Mouse (Mus musculus): ENCODE measurements around the gene Hist1h2be.
"Not testable (repeated sequence)": the region's sequence is repeated elsewhere in the genome, so short reads cannot be mapped to it uniquely, and the experiment has no call there.

The Hist1h2be gene

DNA sequence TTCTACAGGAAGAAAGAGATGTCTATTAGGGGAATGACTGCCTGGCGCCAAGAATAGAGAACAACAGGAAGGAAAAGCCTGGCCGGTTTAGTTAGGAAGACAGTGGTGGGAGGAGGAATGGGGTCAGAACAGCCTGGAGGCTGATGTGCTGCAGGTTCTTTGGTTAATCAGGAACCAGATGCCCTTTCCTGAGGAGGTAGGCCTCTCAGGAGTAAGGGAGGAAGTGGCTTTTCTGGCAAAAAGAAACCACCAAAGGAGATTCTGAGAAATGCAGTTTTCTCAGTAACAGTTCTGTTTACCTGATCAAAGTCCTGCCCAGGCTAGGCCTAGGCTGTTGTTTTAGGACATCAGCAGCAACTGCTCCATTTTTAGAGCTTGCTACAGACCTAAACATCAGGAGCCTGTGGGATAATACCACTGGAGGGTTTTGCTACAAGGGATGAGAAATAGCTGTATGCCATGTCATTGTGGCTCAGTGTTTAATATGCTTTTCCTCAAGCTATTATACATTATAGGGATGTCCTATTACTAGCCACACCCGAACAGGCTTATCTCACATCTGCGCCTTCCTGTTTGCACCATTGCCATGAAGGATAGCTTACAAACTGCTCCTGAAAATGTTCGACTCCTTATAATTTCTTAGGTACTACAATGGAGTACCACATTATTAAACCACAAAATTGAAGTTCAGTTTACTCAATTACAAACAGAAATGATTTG, 27.7 kb downstream of the Hist1h2be start:
- intact Hi-C loops (cut with DNase I): loop anchor here (10.0 kb wide), 1 partner anchor 168 kb away; the partner anchor contains the start of gene Abt1

DNA sequence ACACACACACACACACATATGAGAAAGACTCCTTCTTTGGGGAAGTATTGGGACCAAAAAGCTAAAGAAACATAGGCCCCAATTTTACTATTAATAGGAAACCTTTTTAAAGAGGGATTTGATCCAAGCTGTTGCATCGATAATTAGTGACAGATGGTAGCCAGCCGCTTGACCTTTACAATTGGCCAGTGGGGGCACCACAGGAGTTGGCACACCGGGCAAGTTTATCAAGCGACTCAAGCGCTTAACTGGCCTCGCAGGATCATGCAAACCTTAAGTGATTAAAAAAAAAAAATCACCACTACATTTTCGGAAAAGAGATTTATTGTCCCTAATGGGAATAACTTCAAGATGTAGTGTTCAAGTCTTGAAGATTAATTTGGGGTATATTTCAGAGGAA, 28.3 kb downstream of the Hist1h2be start:
- intact Hi-C loops (cut with DNase I): loop anchor here (10.0 kb wide), 1 partner anchor 168 kb away; the partner anchor contains the start of gene Abt1

DNA sequence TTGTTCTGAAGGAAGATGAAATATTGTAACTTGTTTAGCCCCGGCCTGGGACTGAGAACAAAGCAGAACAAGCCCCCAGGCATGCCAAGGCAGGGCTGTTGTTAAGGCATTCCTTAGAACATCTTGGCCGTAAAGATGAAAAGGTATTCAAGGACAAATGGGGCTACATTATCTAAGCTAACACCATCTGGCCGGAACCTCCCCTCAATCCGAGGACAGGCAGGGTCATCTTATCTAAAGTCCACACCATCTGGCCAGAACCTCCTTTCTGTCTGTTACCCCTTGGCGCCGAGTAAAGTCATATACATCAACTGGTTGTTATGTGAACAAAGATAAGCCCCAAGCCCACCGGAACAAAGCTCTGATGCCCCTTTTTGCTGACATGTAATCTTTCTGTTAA, 29.0 kb downstream of the Hist1h2be start:
- intact Hi-C loops (cut with DNase I): loop anchor here (10.0 kb wide), 1 partner anchor 167 kb away; the partner anchor contains the start of gene Abt1

DNA sequence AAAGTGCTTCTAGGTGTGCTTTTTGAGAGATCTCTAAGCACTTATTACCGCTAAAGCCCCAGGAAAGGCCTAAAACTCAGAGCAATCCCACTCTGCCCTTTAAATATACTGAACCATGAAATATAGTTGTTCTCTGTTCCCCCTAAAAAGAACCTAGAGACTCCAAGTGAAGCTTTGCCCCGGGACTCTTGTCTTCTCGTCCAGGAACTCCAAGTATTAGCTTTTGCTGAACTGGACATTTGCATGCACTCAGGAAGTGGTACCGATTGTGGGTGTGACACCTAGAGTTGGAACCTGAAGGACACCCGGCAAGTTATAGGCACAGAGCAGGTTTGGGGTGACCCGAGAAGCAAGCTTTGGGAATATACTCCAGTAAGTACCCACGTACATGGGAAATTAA, 29.7 kb downstream of the Hist1h2be start:
- intact Hi-C loops (cut with DNase I): loop anchor here (10.0 kb wide), 1 partner anchor 166 kb away; the partner anchor contains the start of gene Abt1

DNA sequence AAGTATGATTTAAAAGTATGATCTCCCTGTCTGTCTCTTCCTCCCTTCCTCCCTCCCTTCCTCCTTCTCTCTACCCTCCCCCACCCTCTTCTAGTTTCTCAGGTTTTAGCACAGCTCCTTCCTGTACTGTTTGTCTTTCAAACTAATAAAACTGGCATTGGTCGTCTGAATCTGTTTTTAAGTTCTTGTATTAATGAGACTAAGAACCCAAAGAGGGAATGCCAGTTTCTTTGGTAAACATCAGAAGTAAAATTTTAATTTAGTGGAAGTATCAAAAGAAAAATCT, 34.0 kb downstream of the Hist1h2be start:
- intact Hi-C loops (cut with DNase I): no loop called here

DNA sequence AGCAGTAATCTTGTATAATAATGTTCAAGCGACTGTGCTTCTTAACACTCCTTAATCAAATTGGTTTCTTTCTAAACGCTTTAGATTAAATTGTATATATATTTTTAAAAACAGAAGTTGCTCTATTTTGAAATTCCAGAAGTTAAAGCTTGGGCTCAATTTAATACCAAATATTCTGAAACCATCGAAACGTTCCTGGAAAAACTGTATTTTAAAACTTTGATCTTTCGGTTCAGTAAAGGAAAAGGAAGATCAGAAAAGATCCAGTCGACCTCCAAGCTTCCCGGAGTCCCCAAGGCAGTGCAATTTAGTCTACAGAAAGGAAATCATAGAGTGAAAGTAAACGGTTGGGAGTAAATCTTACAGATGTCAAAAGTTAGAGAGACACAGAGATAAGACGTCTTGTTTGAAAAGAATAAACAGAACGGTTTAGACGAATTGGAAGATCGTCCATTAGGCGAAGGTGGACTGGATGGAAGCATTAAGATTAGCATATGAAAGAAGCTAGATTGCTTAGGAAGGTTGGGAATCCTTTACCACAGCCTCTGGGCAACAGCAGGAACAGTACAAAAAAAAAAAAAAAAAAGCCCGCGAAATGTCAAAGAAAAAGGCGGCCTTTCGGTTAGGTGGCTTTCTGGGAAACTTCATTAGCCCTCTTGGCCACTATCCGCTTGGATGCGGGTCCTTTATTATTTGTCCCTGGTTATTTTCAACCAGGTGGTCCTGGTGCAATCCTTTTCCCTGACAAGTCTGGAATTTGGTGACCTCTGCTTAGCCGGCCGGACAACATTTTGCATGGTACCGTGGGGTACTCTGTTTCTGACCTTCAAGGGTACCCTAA, 34.6 kb downstream of the Hist1h2be start:
- intact Hi-C loops (cut with DNase I): no loop called here

DNA sequence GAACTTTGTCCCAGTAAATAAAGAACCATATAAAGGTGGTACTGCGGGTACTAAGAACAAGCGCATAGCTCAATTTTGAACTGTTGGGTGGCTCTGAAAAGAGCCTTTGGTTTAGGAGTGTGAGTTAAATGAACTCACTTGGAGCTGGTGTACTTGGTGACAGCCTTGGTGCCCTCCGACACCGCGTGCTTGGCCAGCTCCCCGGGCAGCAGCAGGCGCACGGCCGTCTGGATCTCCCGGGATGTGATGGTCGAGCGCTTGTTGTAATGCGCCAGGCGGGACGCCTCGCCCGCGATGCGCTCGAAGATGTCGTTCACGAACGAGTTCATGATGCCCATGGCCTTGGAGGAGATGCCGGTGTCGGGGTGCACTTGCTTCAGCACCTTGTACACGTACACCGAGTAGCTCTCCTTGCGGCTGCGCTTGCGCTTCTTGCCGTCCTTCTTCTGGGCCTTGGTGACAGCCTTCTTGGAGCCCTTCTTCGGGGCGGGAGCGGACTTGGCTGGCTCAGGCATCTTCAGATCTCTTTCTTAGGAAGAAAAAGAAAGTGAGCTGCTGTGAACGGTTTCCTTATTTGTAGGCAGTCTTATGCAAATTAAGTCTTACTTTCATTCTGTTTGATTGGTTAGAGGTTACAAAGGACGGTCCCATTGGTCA, 35.4 kb downstream of the Hist1h2be start:
- intact Hi-C loops (cut with DNase I): not testable (repeated sequence)

DNA sequence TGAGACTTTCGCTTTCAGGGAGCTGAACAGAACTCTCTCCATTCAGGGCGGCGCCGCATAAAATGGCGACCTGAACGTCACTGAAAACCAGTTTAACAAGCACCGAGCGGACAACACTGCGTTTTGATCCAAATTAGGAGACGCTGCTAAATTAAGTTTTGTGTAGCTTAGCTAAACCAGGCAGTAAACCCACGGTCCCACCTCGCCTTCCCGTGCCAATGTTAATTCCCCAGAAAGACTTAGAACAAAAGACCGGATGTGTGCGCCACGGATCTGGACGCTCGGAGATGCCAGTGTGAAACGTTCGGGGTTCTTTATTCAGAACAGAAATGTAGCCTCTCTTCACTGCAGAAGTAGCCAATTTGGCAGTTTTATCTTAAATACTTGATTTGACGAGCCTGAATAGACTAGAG, 35.9 kb downstream of the Hist1h2be start:
- intact Hi-C loops (cut with DNase I): no loop called here

DNA sequence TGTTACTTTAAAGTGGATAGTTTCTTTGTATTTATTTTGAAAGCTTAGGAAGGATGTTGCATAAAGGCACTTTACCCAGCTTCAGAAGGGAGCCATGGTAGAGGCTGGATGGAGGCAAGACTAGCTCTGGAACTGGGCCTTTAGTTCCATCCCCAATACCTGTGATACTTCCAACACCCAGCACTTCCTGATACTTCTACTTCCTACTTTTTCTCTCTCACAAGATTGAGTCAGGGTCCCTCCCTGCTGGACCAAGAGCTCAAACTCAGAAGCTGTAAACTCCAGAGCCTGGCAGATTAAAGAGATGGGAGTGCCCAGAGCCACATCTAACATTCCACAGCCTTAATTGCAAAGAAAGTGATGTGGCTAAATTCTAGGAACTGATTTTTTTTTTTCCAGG, 36.6 kb downstream of the Hist1h2be start:
- intact Hi-C loops (cut with DNase I): loop anchor here (5.0 kb wide), 2 partner anchors 33 to 178 kb away; partner anchors contain the start of genes Hist1h1a, Hist1h3a and Hist1h4a

DNA sequence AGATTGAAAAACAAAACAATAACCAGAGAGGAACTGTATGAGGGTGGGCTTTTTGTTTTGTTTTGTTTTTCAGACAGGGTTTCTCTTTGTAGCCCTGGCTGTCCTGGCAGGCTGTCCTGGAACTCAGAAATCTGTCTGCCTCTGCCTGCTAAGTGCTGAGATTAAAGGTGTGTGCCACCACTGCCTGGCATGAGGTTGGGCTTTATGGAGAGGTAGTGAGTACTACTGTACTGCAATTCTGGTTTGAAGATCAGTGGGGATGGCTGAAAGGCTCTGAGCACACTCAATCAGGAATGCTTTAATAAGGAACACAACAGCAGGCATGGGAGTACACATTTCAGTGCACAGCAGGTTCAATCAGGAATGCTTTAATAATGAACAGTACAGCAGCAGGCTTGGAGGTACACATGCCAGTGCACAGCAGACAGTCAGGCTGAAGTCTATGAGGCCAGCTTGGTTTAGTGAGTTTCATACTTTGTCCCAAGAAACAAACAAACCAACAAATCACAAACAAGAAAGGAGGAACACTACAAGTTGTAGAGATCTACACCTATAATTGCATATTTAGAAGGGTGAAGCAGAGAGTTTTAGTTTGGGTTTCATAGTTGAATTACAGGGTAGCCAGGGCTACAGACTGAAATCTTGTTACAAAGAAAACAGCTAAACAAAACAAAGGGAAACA, 37.4 kb downstream of the Hist1h2be start:
- intact Hi-C loops (cut with DNase I): loop anchor here (5.0 kb wide), 2 partner anchors 34 to 179 kb away; partner anchors contain the start of genes Hist1h1a, Hist1h3a and Hist1h4a

DNA sequence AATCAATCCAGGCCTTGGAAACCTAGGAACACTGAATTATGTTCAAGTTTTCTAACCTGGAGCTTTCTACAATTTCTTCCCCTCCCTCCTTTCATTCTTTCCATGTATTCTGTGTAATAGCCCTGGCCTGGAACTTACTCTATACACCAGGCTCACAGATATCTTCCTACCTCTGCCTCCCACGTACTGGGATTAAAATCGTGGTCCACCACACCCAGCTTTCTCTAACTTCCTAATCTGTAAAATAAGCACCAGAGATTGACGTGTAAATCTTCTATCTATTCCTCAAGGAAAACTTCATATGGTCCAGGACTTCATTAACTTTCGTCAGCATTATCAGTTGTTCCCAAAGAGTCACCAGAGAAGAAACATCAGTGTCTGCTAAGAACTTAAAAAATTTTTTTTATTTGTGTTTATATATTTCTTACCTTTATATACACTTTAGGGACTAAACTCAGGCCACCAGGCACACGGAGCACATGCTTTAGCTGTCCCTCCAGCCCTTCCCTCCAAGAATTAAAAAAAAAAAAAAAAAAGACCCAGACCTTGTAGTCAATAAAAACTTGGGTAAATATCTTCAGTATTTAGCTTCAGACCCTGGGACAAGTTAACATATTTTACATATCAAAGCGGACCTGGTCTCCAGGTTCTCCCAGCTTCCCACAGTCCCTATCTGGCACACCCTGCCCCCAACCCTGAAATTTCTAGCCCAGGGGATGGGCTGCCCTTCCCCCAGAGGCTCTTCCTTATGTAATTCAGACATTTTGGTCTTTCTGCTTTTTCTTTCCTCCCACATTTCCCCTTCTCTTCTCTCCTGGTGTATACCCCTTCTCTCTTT, 38.5 kb downstream of the Hist1h2be start:
- intact Hi-C loops (cut with DNase I): loop anchor here (5.0 kb wide), 2 partner anchors 35 to 180 kb away; partner anchors contain the start of genes Hist1h1a, Hist1h3a and Hist1h4a

DNA sequence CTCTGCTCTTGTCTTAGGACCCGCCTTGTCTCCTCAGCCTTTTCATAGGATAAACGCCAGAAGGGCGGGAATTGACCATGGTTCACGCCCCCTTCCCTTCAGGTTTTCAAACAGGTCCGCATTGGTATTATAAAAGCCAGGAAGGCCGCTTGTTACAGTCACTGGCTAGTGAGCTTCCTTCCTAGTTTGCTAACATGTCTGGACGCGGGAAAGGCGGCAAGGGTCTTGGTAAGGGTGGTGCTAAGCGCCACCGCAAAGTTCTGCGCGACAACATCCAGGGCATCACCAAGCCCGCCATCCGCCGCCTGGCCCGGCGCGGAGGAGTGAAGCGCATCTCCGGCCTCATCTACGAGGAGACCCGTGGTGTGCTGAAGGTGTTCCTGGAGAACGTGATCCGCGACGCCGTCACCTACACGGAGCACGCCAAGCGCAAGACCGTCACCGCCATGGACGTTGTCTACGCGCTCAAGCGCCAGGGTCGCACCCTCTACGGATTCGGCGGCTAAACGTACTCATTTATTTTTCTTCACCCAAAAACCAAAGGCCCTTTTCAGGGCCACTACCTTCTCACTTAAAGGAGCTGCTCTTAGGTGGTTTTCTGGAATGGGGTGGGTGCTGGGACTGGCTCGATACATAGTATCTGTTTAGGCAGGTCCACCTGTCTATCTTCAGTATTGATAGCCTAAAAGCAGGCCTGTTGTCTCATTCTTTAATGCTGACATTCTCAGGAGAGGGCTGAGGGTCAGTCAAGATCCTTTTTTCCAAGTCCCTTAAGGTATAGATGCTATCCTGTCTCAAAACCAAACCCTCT, 39.3 kb downstream of the Hist1h2be start, which contains the start of gene Hist1h4d:
TSS of gene Hist1h4d (plus strand) at position 191 of the 811 bp plus-strand sequence.
- intact Hi-C loops (cut with DNase I): loop anchor here (5.0 kb wide), 2 partner anchors 36 to 181 kb away; partner anchors contain the start of genes Hist1h1a, Hist1h3a and Hist1h4a

DNA sequence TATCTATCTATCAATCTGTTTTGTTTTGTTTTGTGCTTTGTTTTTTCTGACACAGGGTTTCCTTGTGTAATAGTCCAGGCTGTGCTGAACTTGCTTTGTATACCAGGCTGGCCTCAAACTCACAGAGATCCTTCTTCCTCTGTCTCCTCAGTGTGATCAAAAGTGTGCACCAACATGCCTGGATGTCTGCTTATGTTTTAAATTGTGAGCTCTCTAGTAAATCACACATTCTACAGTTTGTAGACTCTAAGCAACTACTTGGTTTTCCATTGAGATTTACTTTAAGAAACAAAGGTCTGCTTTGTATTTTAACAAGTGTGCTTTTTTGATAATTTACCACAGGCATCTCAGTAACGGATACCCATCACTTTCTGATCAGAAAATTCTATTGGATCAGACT, 43.1 kb downstream of the Hist1h2be start:
- intact Hi-C loops (cut with DNase I): no loop called here

DNA sequence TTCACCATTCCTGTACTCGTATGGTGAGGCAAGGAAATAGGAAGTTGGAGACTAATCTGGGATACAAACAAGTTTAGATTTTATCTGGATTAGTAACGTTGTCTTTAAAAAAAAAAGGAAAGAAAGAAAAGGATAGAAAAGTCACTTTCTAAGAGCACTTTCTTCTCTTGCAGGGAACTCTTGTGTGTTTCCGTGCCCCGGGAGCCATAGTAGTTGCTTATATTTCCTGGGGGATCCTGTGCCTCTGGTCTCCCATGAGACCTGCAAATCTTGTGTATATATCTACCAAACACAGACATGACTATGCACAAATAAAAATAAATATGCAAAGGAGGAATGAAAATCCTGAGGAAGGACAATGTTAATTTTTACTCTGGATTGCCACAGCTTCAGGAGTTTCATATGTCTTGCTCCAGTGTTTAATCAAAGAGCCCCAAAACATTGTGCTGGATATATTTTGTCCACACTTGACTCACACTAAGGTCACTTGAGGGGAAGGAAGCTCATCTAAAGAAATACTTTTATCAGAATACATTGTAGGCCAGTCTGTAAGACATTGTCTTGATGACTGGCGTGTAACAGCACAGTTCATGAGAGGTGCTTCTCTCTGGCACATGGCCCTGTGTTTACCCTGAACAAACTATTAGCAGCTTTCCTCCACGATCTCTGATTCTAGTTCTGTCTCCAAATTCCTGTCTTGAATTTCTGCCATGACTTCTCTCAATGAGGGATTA, 43.9 kb downstream of the Hist1h2be start:
- intact Hi-C loops (cut with DNase I): no loop called here

DNA sequence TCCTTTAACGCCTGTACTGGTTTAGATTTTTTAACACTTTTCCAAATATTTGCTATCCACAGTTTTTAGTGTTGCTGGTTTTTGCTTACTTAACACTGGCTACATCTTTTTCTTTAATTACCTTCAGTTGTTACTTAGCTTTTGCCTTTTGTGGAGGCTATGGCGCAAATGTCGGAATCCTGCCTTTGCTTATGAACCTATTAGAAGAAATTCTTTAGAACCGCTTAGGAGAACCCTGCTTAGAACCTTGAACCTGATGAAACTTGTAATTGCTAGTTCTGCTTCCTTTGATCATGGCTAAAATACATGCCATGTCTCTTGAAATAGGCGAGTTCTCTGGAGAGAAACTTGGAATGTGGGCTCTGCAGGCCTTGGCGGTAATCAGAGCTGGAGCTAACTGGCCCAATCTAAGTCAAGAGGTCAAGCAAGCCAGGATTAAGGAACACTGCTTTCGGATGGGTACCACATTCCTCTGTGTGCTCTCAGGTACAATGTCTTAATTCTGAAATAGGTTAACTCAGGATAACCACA, 44.5 kb downstream of the Hist1h2be start:
- intact Hi-C loops (cut with DNase I): no loop called here

DNA sequence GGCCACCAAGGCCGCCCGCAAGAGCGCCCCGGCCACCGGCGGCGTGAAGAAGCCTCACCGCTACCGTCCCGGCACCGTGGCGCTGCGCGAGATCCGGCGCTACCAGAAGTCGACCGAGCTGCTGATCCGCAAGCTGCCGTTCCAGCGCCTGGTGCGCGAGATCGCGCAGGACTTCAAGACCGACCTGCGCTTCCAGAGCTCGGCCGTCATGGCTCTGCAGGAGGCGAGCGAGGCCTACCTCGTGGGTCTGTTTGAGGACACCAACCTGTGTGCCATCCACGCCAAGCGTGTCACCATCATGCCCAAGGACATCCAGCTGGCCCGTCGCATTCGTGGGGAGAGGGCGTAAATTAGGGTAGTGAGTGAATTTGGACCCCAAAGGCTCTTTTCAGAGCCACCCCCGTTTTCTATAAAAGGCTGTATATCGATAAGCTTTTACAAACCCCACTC, 45.0 kb downstream of the Hist1h2be start:
- intact Hi-C loops (cut with DNase I): not testable (repeated sequence)

DNA sequence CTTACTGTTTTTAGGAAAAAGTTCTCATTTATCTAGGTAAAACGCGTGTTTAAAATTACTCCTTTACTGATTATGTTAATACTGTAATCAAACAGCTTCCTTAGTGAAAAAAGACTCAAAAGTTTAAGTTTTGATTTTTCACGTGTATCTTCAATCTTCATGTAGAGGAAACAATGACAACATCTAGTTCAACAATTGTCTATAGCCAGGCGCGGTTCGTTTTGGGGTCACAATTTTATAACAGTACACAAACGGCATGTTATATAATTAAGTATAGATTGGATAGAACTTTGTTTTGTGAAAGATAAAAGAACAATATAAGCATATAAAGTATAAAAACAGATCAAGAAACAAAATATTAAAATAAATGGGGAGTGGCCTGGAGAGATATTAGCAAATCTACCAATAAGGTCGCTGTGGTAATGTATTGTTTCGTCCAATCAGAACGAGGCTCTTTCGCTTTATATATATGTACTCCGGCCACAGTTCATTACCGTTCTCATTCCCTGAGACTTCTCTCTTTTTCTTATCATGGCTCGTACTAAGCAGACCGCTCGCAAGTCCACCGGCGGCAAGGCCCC, 45.6 kb downstream of the Hist1h2be start, which contains the start of gene Hist1h3d:
TSS of gene Hist1h3d (plus strand) at position 493 of the 581 bp plus-strand sequence.
- intact Hi-C loops (cut with DNase I): no loop called here

All from adrenal gland (tissue).